Mouse (Mus musculus) c-Kit-negative CD71-positive TER-119-positive erythroid progenitor cells, embryonic 14.5 days (primary cell): ENCODE results near the gene Ear14.
"Not testable (repeated sequence)": the region's sequence is repeated elsewhere in the genome, so short reads cannot be mapped to it uniquely, and the experiment has no call there.

Experiments used
- DNase-seq: peaks from one replicate; pipeline ENCODE4 v3.0.0-alpha.2; 2013; ENCODE audit warnings: low read depth, low spot score

The Ear14 gene

DNA sequence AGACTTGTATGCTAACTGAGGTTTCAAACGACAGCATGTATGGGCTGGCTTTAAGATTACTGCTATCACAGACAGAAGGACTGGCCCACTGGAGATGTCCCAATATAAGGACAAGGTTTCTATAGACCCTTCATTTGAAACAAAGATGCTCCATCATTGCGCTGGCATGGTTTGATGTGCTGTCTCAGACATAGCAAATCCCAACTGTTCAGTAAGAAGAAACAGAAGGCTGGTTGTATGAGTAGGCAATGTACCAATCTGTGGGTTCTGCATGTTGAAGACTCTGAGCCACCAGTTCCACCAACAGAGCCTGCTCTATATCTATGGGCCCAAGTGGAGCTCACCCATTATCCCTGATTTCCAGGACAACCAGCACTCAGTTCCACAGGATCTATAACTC, at the start of gene Ear14:
Ear14 (plus strand) TSS at position 277 of the 400 bp plus-strand sequence.
- DNase-seq: no peak

- DNase-seq: no peak
Measured at GRCm38 (mm10) chr14:51156056-51156735, 47.0 kb upstream of the Ear14 start.

GRCm38 (mm10) chr14:51156736-51157068, 46.5 kb upstream of the Ear14 start:
- DNase-seq: no peak

DNA sequence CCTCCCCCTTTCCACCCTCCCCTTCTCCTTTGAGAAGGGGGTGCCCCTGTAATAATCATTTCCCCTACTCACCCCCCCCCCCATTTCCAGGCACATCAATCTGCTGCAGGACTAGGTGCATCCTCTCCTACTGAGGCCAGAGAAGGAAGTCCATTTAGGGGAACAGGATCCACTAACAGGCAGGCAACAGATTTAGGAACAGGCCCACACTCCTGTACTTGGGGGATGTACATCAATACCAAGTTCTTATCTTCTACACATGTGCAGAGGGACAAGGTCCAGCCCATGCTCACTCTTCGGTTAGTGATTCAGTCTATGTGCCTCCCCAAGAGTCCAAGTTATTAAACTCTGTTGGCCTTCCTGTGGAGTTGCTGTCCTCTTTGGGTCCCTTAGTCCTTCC, 46.1 kb upstream of the Ear14 start:
- DNase-seq: no peak

DNA sequence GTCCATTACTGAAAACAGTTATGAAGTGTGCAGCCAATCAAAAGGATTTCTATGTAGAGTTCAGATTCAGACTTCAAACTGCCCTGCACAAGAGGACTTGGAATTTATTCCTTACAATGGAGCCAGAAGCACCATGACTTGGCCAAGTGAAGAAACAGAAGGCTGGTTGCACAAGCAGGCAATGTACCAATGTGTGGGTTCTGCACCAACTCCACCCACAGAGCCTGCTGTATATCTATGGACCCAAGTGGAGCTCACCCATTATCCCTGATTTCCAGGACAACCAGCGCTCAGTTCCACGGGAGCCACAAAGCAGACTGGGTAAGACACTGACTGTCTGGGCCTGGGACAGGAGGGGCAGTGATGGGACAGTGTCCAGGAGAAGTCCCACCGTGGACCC, 41.2 kb upstream of the Ear14 start, which contains the start of gene Rnase2b:
Rnase2b (plus strand) TSS at position 285 of the 400 bp plus-strand sequence.
- DNase-seq: not testable (repeated sequence)

DNA sequence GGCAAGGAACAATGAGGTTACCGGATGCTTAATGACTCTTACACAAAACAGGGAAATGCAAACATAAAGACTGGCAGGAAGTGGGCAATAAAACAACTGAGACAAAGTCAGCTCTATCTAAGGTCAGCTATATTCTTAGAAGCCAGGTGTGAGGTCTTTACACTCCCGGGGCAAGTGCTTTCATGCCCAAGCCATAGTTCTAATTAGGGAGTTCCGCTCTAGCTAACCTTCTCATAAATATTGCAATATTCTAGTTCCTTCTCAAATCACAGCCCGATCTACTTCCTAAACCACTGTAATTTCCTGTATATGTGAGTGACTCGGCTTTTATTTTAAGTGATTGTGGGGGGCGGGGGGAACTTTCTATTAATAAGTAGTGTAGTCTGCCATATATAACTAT, 39.9 kb upstream of the Ear14 start:
- DNase-seq: not testable (repeated sequence)

GRCm38 (mm10) chr14:51165435-51165834, 37.8 kb upstream of the Ear14 start:
- DNase-seq: no peak

- DNase-seq: no peak
Measured at GRCm38 (mm10) chr14:51166068-51166467, 37.1 kb upstream of the Ear14 start.

GRCm38 (mm10) chr14:51172095-51172865, 30.9 kb upstream of the Ear14 start:
- DNase-seq: not testable (repeated sequence)

- DNase-seq: not testable (repeated sequence)
Measured at GRCm38 (mm10) chr14:51172947-51173346, 30.2 kb upstream of the Ear14 start.

DNA sequence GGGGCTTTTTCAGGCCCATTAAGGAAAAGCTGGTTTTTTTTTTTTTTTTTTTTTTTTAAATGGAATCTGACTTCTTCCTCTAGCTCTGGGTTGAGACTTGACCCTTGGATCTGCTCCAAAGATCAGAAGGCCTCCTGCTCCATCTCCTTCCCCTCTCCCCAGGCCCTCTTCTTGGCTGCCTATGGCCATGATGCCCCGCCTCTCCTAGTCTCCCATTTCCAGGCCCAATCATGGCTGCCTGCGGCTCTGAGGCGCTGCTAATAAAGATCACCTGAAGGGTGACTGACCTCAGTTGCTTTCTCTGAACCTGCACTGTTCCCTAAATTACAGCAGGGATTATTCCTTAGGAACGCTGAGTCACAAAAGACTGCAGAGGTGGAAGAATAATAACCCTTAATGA, 29.3 kb upstream of the Ear14 start:
- DNase-seq: no peak

GRCm38 (mm10) chr14:51181051-51181450, 22.1 kb upstream of the Ear14 start:
- not testable (repeated sequence) for DNase-seq

DNA sequence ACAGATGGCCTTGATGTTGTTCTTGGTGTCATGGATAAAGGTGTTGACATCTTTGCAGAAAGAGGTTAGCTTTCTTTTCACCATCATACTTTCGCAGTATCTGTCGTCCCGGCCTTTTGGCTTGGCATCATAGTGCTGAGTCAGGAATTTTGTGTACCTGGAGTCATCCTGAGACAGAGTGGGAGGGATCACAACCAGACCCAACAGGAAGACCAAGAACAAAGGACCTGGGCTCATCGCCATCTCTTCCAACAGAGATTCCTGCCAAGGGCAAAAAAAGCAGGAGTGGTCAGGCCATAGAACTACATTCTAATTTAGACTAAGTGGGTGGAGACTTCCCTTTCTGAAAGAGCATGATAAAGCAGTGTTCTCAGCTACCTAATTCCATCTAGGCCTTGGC, 7.5 kb upstream of the Ear14 start:
- no peak for DNase-seq

- no peak for DNase-seq
Measured at GRCm38 (mm10) chr14:51199098-51200023, 3.8 kb upstream of the Ear14 start, which contains the start of gene Ang2. Ang2 (minus strand) TSS chr14:51199148.

DNA sequence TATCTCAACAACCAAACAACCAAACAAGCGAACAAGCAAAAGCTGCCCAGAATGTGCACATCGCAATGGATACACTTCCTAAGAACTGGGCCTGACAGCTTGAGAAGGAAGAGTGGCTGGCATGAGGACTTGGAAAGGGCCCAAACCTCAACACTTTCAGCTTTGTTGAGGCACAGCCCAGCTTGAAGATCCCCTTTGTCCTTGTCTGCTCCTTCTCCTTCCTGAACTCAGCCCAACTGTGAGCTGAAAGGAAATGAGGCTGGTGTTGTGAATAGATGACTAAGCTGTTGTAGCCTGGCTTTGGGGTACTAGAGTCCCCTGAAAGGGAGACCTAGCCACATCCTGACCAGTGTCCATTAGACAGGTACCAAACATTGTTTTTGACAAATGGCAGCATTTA, 3.1 kb upstream of the Ear14 start:
- DNase-seq: no peak

DNA sequence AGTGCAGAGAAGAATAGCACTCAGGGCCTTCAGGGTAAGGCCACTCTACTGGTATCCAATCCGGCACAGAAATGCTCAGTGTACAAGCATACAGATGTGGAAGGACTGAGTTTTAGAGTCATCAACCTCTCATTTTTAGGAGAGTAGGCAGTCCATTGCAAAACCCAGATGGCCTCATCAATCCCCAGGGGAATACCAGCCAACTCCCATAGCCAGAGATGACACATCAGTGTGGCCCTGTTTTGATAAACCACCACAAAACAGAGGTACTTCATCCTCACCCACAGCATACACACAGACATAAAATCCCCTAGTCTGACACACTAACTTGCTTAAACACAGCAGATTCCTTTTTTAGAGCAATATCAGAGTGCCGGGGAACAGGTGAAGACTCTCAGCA, 2.7 kb upstream of the Ear14 start:
- no peak for DNase-seq

- DNase-seq: not testable (repeated sequence)
Measured at GRCm38 (mm10) chr14:51220075-51220474, 16.9 kb downstream of the Ear14 start.

- not testable (repeated sequence) for DNase-seq
Measured at GRCm38 (mm10) chr14:51229657-51230056, 26.5 kb downstream of the Ear14 start.

DNA sequence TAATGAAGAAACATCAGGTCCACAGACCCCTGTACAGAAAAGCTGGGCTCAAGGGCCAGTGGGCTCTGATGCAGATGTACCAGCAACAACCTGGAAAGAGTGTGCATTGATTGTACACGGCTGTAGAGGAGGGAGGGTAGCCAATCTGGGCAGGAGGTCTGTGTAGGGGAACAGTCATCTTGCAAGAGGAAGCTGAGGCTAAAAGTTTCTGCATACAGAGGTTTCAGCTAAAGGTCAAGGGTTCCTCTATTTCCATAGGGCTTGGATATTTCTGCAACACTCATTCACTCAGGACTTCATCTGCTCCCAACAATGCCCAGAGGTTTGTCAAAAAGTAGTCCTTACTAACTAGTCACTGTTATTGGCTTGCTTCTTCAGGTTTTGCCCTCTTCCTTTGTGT, 34.3 kb downstream of the Ear14 start:
- not testable (repeated sequence) for DNase-seq

DNA sequence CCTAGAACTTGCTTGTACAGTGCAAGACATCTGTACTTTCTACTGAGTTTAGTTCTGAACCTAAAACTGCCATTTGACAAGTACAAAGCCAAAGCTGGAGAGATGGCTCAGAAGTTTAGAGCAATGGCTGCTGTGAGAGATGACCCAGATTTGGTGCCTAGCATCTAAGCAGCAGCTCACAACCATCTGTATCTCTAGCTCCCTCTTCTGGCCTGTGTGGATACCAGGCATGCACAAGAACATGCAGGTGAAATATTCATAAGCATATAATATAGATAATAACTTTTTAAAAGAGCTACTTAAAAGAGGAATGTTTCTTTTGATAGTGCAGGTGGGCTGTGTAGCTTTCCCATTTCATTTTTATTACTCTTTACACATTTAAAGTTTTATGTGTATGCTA, 37.7 kb downstream of the Ear14 start:
- peak; percentile 22 for DNase-seq

GRCm38 (mm10) chr14:51247736-51248135, 44.5 kb downstream of the Ear14 start:
- DNase-seq: no peak

- DNase-seq: no peak
Measured at GRCm38 (mm10) chr14:51250348-51250747, 47.2 kb downstream of the Ear14 start.
